Mouse (Mus musculus): Measurements from ENCODE around the gene Cd200. TPM values are rescaled to one million over a fixed set of nuclear protein-coding genes. Genes with fewer than 3 reads are reported as not detected.
A peak's percentile ranks its signal among the peaks of the same experiment; 100 is the strongest.
"Not testable (repeated sequence)": the region's sequence is repeated elsewhere in the genome, so short reads cannot be mapped to it uniquely, and the experiment has no call there.

Gene Cd200
- polyA plus RNA-seq (2012; rRNA removed), result 146 and 197 TPM in 2 replicates

- DNase-seq (ENCODE audit: low spot score), result peak; percentile 35
These were observed at the start of gene Cd200 for GRCm38 (mm10) chr16:45408425-45409063. Cd200 (minus strand) TSS chr16:45409053.

DNA sequence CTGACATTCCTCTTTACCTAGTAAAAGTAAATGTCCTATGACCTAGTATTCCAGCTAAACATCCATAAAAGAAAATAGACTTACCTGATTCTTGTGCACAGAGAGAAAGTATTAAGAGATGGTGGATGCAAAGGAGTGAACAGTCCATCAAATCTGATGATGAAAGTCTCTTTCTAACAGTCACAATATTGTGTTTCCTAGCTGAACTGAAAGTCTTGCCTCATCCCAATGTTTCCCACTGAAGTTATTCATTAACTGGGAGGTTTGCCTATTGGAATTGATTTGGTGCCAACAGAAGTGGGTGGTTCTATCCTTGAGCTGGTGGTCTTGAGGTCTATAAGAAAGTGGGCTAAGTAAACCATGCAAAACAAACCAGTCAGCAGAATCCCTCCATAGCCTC, 45.9 kb upstream of the Cd200 start:
- no peak for DNase-seq (ENCODE audit: low spot score)

- no peak for DNase-seq (ENCODE audit: low spot score)
These were observed 28.4 kb upstream of the Cd200 start for GRCm38 (mm10) chr16:45437230-45437739.

DNA sequence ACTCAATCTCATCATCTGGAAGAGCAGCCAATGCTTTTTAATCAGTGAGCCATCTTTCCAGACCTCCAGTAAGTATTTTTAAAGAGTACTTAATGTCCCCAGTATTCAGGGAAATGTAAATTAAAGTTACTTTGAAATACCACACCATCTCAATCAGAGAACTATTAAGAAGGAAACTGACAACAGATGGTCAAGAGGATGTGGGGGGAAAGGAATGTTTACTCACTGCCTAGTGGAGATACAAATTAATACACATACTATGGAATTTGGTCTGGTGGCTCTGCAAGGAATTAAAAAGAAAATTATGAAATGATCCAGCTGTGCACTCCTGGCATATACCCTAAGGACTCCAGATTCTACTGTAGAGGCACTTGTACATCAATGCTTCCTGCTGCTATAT, 26.7 kb upstream of the Cd200 start:
- DNase-seq (ENCODE audit: low spot score), result no peak

- no peak for DNase-seq (ENCODE audit: low spot score)
These were observed 18.8 kb upstream of the Cd200 start for GRCm38 (mm10) chr16:45427651-45428050.

GRCm38 (mm10) chr16:45413497-45413896, 4.6 kb upstream of the Cd200 start:
- no peak for DNase-seq (ENCODE audit: low spot score)

DNA sequence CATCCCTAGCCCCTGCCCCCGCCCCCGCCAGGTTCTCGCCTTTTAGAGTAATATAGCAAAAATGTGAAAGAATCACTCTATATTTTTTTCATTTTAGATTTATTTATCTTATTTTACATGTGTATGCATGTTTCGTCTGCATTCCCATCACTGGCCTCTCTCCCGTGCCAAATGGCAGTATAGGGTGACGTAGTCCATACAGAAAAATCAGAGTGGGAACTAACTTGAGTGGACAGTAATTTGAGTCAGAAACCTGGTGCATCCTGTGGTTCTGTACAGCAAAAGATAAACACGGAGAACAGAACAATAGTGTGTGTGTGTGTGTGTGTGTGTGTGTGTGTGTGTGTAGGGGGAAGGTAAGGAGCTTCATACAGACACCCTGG, 202 bp upstream of the Cd200 start:
- not testable (repeated sequence) for DNase-seq (ENCODE audit: low spot score)

DNA sequence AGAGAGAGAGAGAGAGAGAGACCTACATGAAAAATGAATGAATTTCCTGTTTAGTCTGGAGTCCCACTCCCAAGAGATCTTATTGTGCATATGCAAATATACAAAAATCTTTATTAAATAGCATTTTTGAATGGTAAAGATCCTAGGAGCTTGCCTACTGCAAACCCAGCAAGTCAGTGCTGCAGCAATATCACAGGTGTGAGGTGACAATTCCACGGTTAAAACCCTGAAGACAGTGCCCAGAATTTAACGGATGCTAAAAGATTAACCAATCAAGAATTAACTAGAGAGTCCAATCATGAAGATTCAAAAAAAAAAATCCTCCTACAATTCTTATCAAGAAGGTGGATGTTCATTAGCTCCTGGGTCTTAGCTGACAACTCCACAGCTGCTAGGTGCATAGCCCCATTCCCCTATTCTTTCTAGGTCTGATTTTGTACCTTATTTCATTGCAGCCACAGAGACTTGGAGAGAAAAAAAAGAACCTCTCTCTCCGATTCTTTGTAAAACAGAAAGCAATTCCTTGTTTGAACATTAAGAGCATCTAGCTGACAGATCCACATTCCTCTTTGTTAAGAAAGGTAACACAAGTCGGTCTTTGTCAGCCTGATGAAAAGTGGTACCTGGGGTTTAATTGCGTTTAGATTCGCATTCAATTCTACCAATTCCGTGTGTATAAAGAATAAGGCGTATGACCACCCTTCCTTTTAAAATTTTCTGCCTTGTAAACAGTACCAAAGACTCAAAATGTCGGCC, 1.0 kb downstream of the Cd200 start:
- DNase-seq (ENCODE audit: low spot score), result no peak

DNA sequence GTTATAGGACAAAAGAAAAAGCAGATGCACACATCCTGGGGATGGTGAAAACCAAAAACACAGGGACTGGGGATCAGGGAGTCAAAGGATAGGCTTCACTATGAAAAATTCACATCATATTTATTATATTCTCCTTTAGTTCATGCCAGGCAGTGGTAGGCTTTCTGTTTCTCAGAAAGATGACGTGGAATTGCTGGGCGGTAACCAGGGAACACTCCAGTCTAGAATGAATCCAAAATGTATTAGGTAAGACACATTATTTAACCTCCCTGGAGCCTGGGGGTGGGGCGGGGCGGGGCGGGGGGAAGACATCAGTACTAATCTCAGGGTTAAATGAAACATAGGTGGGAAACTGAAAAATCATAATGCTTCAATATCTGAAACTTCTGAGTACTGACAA, 1.8 kb downstream of the Cd200 start:
- DNase-seq (ENCODE audit: low spot score), result no peak

DNA sequence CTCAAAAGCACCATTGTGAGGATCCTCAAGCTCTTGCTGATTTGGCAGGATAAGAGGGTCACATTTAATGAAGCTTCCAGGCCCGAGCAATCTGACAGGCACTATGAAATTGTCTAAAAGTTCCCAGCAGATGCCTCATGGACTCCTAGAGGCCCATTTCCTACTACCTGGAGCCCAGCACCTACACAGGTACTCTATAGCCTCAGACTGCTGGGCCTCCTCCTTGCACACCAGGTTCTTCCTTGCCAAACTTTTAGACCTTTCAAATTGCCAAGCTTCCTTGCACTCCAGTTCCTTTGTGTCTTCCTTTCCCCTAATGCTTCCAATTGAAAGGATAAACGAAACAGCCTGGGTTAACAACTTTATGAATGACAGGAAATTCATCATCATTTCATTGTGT, 5.9 kb downstream of the Cd200 start:
- DNase-seq (ENCODE audit: low spot score), result no peak

DNA sequence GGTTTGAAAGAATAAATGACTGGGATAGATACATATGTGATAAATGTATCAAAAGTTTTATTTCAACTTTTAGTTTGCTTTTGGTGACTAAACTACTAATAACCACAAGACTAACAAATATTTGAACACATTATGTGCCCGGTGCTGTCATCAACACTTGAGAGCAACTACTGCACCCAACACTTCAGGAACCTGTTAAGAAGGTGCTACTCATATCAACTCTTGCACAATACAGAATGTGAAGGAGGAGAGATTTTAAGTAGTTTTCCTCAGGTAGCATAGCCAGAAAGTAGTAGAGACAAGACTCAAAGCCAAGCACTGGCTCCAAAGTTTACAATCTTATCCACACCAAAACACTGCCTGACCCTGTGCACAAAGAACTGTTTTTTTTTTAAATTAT, 6.8 kb downstream of the Cd200 start:
- no peak for DNase-seq (ENCODE audit: low spot score)

DNA sequence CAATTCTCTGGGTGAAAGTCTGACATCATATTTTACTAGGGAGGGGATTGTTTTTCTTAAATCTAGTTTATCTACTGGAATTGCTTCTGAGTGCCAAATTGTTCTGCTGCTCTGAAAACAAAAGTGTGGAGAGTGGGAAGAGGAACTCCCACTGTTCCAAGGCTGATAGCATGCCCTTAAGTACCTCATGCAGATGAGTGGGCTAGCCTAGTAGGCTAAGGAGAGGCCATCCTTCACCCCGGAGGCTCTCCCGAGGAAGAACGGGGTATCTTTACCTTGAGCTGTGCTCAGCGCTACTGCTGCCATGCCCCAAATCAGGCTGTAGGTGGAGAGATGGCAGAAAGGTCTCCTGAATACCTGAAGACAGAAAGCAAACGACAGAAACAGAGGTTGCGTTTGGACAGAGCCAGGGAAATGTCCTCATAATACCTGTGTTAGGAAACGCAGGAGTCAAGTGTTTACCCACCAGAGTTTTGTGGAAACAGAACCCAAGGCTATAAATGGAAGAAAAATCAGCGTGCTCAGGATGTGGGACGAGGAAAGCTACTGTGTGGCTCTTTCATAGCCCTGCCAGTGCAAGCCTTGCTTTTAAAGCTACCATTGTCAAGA, 8.8 kb downstream of the Cd200 start:
- no peak for DNase-seq (ENCODE audit: low spot score)

DNA sequence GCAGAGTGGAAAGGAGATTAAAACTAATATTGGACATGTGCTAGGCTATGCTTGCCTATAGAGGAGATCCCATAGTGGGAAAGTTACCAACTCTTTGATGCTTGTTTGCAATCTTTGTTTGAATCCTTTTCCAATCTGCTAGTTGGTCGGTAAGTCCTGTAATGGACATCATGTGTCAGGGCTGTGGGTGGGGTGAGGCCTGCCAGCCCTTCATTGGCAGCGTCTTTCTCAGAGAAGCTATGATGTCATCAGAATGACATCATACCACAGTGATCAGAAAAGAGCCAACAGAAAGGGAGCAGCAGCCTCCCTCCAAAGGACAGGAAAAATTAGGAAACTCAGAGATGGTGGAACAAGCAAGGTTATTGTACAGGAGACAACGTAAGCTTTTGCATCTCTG, 9.4 kb downstream of the Cd200 start:
- no peak for DNase-seq (ENCODE audit: low spot score)

DNA sequence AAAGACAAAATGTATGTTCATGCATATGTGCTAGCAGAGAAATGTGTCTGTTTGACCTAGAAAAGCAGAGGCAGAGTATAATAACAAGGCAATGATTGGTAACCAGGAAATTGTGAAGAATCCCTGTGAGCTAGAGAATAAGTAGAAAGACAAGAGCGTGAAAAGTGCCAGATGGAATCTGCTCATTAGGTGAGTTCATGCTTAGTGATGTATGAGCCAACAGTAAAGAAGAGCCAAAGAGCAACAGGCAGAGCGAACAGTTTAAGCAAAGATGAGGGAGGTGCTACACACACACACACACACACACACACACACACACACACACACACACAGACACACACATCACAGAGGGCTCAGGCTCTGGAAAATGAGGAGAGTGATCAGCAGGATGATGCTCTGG, 11.4 kb downstream of the Cd200 start:
- DNase-seq (ENCODE audit: low spot score), result no peak

- DNase-seq (ENCODE audit: low spot score), result no peak
These were observed 16.6 kb downstream of the Cd200 start for GRCm38 (mm10) chr16:45392246-45392645.

DNA sequence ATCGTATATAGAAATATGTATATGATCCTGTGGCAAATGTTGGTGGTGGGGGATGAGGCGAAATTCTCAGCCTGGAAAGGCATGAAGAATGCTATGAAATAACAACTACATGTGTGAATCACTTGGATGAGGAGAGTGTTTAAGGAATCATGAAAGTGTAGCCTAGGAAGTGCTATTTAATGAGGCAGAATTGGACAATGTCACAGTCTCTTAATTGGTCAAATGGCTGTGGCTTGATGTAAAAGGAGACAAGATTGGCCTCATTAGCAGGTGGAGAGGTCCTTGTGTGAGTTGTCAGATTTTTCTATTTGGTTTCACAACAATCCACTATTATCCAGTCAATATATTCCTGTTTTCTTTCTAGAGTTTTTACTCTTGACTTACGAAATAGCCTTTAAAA, 17.2 kb downstream of the Cd200 start:
- no peak for DNase-seq (ENCODE audit: low spot score)

DNA sequence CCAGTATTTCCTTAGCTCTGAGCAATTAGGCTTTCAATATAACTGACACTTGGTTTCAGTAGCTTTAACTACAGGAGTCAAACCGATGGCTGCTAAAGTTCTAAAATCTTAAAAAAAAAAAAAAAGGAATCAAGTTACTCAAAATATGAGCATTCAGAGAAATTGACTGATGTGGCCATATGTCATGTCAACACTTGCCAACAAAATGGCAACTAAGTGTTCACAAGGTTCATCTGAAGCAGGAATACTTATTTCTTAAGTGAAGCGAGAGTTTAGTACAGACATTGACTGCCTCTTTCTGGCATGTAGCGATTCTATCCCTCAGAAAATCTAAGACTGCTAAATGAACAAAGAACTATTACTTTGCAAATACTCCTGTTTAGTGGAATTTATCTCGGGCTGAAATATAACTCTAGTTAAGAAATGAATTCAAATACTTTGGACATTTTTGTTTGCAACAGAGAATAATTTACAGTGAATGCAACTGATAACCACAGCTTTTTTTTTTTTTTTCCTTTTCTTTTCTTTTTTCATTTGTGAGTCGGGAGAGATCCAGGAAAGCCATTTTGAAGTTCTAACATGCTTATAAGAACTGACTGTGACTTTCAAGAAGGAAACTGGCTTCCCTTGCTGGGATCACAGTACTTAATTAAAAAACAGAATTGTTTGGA, 18.4 kb downstream of the Cd200 start:
- DNase-seq (ENCODE audit: low spot score), result no peak

GRCm38 (mm10) chr16:45389833-45390232, 19.0 kb downstream of the Cd200 start:
- DNase-seq (ENCODE audit: low spot score), result no peak

- no peak for DNase-seq (ENCODE audit: low spot score)
These were observed 19.8 kb downstream of the Cd200 start for GRCm38 (mm10) chr16:45389041-45389440.

GRCm38 (mm10) chr16:45381811-45382210, 27.0 kb downstream of the Cd200 start:
- no peak for DNase-seq (ENCODE audit: low spot score)

- no peak for DNase-seq (ENCODE audit: low spot score)
These were observed 29.9 kb downstream of the Cd200 start for GRCm38 (mm10) chr16:45378959-45379358.

DNA sequence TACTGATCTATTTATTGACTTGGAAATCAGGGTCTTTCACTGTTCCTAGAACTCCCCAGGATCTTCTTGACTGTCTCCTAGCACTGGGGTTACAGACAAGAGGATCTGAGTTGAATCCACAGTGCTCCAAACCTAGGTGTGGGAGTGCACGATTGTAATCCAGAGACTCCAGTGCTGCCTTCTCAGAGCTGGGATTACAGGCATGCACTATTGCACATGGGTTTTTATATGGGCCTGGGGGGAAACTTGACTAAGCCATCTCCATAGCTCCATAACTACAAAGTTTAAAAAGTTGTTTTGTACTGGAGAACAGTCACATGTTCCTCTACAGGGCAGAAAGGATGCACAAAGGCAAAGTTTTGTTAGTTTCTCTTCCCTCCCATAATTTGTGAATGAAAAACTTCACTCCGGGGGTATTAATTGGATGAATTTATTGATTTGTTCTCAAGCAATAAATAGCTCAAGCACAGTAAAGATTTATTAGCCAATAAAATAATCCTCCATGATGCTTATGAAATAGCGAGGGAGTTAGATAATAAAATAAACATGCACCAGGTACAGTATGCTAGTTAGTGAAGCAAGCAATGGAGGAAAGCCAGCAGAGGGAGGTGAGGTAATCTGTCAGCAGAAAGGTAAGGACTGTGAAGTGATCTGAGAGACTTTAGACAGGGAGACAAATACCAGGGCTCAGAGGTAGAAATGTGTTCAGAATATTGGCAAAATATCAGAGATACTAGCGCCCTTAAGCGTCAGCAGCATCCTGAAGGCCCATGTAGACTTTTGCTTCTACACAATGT, 30.5 kb downstream of the Cd200 start:
- DNase-seq (ENCODE audit: low spot score), result no peak

Data from urinary bladder, adult 2 months (tissue).